Mouse (Mus musculus): ENCODE data around the gene Rffl.

- TF ChIP-seq TAL1 (IDR thresholded peaks at IDR 0.05; ENCODE audit: low read length) (no peak), GATA1 (IDR thresholded peaks at IDR 0.05; ENCODE audit: low read length) (no peak)
Observed at GRCm38 (mm10) chr11:82837192-82837591, 33.8 kb downstream of the Rffl start.

All from erythroblast, embryonic 14.5 days (primary cell).